Mouse (Mus musculus) retina, postnatal 7 days (tissue): ENCODE results near the gene Rpl37.

ENCODE experiments used
- DNase-seq: peaks from one replicate; pipeline ENCODE4 v3.0.0-alpha.2; 2012; ENCODE audit warnings: low read depth, low spot score

Gene Rpl37

DNA sequence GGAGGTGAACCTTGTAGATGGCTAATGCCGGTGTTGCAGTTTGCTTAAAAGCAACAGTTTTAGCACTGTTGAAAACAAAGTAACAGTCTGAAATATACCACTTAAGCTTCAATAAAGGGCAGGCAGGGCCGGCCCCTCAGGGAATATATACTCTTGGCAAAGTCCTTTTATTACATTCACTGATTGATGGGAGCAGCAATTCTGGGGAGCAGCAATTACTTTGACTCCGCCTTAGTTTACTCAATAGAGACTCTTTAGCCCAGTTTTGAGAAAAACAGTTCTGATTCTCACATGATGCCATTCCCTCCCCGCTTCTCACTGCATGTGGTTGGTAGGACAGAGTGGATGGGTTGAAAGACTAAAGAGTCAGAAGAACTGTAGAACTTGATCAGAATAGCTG lies 32.7 kb downstream of the Rpl37 start:
- no peak for DNase-seq

GRCm38 (mm10) chr15:5152171-5152570 lies 35.7 kb downstream of the Rpl37 start:
- no peak for DNase-seq

DNA sequence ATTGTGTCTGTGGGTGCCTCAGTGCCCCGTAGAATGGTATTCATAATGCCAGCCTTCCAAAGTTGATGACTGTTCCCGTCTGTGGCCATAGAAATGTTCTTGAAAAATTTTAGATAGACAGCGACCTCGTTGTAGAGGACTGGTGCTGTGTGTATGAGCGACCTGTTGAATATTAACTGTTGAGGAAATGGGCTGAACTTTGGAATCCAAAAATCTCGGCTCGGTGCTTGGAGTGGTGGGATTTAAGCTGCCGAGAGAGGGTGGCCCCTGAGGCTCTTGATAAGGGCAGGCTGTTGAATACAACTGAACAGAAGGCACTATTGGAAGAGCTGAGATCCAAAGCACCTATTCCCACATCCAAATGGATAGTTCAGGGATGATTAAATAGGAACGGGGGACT lies 38.2 kb downstream of the Rpl37 start:
- DNase-seq, result no peak

- DNase-seq, result no peak
These were observed 38.6 kb downstream of the Rpl37 start for GRCm38 (mm10) chr15:5155093-5155492.

DNA sequence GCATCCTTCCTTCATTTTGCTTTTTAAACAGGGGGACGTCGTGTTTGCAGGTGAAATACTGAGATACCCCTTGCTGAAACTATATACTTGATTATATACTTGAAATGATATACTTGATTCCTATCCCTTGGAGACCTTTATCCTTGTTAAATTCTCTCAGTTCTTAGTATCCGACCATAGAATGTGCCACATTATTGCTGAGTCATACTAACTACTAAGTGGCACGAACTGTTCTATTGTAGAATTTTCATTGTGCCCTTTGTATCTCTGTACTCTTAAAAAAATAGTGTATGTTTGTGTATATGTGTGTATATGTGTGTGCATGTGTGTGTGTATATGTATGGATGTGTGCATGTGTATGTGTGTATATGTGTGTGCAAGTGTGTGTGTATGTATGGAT lies 39.9 kb downstream of the Rpl37 start:
- no peak for DNase-seq

DNA sequence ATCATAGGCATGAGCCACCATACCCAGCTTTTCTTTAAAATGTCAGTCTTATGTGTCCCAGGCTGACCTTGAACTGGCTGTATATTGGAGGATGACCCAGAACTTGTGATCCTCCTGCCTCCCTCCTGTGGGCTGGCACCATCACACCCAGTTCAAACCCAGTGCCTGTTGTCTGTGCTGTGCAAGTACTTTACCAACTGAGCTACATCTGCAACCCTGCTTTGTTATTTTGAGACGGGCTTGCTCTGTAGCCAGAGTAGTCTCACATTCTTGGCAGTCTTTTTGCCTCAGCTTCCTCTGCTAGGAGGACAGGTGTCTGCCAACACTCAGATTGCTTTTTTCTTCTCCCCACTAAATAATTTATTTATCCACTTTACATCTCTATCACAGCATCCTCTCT lies 40.9 kb downstream of the Rpl37 start:
- DNase-seq, result no peak

GRCm38 (mm10) chr15:5158827-5159226 lies 42.4 kb downstream of the Rpl37 start:
- no peak for DNase-seq

- DNase-seq, result no peak
These were observed 48.8 kb downstream of the Rpl37 start for GRCm38 (mm10) chr15:5165121-5165773.
